Mouse (Mus musculus) lung, postnatal 0 days (tissue): ENCODE measurements around the gene Trim6.

Source experiments
- CTCF ChIP-seq: IDR thresholded peaks from 2 replicates; pipeline ENCODE4 v1.5.1; 2016; ENCODE audit warnings: antibody characterized with exemption, mild to moderate bottlenecking
- EP300 ChIP-seq: IDR thresholded peaks from 2 replicates; pipeline ENCODE4 v1.6.1; 2016; ENCODE audit warnings: antibody characterized with exemption, mild to moderate bottlenecking, control low read depth

- TF ChIP-seq CTCF = no peak
- no peak for TF ChIP-seq EP300
These were observed 39.5 kb upstream of the Trim6 start for GRCm38 (mm10) chr7:104179074-104179473.
